Mouse (Mus musculus): ENCODE measurements around the gene Adam33. TPM values are rescaled to one million over a fixed set of nuclear protein-coding genes. Genes with fewer than 3 reads are reported as not detected.
A peak's percentile ranks its signal among the peaks of the same experiment; 100 is the strongest.

Adam33 gene
- polyA plus RNA-seq, 1 experiment: 2.3 TPM

GRCm38 (mm10) chr2:131072536-131072935, 8.9 kb upstream of the Adam33 start:
- Histone ChIP-seq H3K4me1 (ENCODE audit: control insufficient read depth, insufficient read depth, insufficient read length, low read length) (0 out of 2 replicates have a peak, but pooled peaks cover 5% of the 10 kb centered on the region), H3K4me3 (ENCODE audit: insufficient read depth, low read depth, low read length) (no peak overlapping the region), H3K27ac (replicated peaks; ENCODE audit: low read depth, low read length) (no peak overlapping the region)

DNA sequence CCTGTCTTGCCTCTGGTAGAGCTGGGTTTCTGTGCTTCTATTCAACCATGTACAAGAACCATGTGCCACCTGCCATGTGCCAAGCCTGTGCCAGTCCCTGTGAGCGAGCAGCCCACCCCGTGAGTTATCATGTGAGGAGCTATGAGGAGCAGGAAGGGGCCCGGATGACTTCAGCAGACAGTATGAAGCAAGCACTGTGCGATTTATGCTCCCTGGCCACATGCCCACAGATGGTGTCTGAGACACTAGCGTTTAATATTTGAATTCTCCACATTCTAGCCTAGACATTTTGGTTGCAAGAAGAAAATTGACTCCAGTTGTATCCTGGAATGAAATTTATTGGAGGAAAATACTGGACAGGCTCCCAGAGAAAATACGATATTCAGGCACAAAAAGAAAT, 3.9 kb upstream of the Adam33 start:
- Histone ChIP-seq H3K27ac (replicated peaks; ENCODE audit: low read depth, low read length) (no peak overlapping the region), H3K4me3 (ENCODE audit: insufficient read depth, low read depth, low read length) (no peak overlapping the region), H3K4me1 (ENCODE audit: control insufficient read depth, insufficient read depth, insufficient read length, low read length) (no peaks in the 10 kb centered on the region)

DNA sequence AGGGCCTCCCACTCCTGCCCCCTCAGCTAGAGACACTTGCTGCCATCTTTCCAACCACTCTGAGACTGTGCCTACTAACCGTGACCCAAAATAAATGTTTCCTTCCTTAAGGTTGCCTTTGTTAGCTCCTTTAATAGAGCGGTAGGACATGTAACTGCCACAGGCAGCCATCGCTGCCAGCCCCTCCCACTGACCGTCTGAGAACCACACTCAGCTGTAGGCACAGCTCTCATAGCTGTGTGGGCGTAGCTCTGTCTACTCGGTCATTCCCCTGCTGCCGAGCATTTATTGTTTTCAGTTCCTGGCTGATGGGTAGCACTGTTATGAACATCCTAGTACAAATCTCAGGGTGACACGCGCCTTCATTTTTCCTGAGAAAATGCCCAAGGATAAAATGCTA, 2.7 kb upstream of the Adam33 start:
- H3K4me3 ChIP-seq (ENCODE audit: insufficient read depth, low read depth, low read length): no peak overlapping the region
- no peak overlapping the region for H3K27ac ChIP-seq (replicated peaks; ENCODE audit: low read depth, low read length)
- no peaks in the 10 kb centered on the region for H3K4me1 ChIP-seq (ENCODE audit: control insufficient read depth, insufficient read depth, insufficient read length, low read length)

DNA sequence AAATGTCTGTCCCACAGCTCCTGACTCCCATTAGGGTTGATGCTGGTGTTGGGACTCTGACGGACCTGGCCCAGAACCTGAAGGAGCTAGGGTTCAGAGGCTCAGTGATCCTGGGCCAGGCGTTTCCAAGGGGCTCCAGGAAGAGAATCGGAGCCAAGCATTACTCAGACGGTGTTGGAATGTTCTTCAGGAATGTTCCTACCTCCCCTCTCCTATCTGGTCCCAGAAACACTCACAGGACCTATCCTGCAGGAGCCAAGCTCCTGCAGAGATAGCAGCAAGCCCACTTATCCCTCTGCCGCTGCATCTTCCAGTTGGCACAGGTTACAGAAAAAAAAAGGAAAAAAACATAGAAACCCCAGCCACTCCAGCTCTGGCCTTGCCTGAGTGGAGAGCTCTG, 2.0 kb downstream of the Adam33 start:
- Histone ChIP-seq H3K4me3 (ENCODE audit: insufficient read depth, low read depth, low read length) (no peak overlapping the region), H3K4me1 (ENCODE audit: control insufficient read depth, insufficient read depth, insufficient read length, low read length) (peaks cover 9% of the 10 kb centered on the region; the same call in 1 of the 2 replicates), H3K27ac (replicated peaks; ENCODE audit: low read depth, low read length) (no peak overlapping the region)

GRCm38 (mm10) chr2:131060784-131061183, 2.8 kb downstream of the Adam33 start:
- Histone ChIP-seq H3K4me3 (ENCODE audit: insufficient read depth, low read depth, low read length) (no peak overlapping the region), H3K4me1 (ENCODE audit: control insufficient read depth, insufficient read depth, insufficient read length, low read length) (peaks cover 9% of the 10 kb centered on the region; the same call in 1 of the 2 replicates), H3K27ac (replicated peaks; ENCODE audit: low read depth, low read length) (no peak overlapping the region; the same call in 1 of the 2 replicates)

DNA sequence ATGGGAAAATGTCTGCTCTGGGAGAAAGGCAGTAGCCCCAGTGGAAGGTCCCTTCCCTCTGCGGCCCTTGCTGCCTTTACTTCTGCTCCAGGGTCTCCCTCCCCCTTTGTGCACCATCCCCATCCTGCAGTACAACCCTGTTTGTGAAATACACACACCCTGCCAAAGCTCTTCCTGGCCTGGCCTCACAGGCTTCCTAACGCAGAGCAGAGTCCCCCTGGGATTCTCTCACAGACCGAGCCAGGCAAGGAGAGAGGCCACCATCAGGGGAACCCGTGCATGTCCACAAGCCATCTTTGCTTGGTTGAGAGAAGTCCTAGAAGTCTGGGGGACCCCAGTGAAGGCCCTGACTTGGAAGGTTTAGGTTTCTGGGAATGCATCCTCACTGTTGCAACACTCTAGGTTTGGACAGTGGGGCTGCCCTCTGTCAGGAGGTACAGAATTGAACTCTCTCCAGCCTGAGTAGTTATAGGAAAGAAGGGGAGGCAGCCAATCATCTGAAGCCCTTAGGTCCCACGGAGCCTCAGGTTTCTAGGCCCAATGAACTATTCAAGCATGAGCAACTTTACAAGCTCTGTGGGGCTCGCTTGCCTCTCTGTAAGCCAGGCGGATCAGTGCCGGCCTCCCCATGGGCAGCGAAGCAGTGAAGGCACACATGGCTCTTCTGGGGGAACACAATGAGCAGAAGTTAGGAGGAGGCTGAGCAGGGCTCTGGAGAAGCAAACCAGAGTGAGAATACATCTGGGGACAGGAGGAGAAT, 3.7 kb downstream of the Adam33 start:
- no peak overlapping the region; the same call in 1 of the 2 replicates for H3K27ac ChIP-seq (replicated peaks; ENCODE audit: low read depth, low read length)
- H3K4me1 ChIP-seq (ENCODE audit: control insufficient read depth, insufficient read depth, insufficient read length, low read length): peaks cover 9% of the 10 kb centered on the region; the same call in 1 of the 2 replicates

DNA sequence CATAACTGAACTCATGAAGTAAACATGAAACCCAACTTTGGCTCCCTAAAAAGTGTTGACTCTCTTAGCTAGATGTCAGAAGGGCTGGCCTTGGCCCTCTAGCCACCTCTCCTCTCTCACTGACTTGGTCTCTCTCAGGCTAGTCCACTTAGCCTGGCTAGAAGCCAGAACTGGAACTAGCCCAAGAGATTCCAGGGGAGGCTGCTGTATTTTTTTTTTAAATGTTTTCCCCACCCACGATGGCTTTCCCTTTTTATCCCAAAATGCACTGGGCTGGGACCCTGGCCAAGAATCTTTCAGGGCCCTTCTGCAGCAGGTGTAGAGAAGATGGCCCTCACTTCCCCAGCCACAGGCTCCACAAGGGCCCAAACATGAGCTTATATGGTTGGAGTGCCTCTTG, 4.2 kb downstream of the Adam33 start:
- Histone ChIP-seq H3K27ac (replicated peaks; ENCODE audit: low read depth, low read length) (no peak overlapping the region; the same call in 1 of the 2 replicates), H3K4me3 (ENCODE audit: insufficient read depth, low read depth, low read length) (no peak overlapping the region), H3K4me1 (ENCODE audit: control insufficient read depth, insufficient read depth, insufficient read length, low read length) (peaks cover 9% of the 10 kb centered on the region; the same call in 1 of the 2 replicates)

More for the DNA sequence above, 3.7 kb downstream of the Adam33 start:
- no peak overlapping the region for H3K4me3 ChIP-seq (ENCODE audit: insufficient read depth, low read depth, low read length)

- H3K4me1 ChIP-seq (ENCODE audit: control insufficient read depth, insufficient read depth, insufficient read length, low read length): peaks cover 9% of the 10 kb centered on the region
- no peak overlapping the region for H3K27ac ChIP-seq (replicated peaks; ENCODE audit: low read depth, low read length)
- no peak overlapping the region for H3K4me3 ChIP-seq (ENCODE audit: insufficient read depth, low read depth, low read length)
Measured at GRCm38 (mm10) chr2:131058672-131059071, 4.9 kb downstream of the Adam33 start.

- Histone ChIP-seq H3K27ac (replicated peaks; ENCODE audit: low read depth, low read length) (no peak overlapping the region), H3K4me3 (ENCODE audit: insufficient read depth, low read depth, low read length) (no peak overlapping the region), H3K4me1 (ENCODE audit: control insufficient read depth, insufficient read depth, insufficient read length, low read length) (peaks cover 9% of the 10 kb centered on the region)
Measured at GRCm38 (mm10) chr2:131056191-131056590, 7.4 kb downstream of the Adam33 start.

GRCm38 (mm10) chr2:131055631-131056030, 8.0 kb downstream of the Adam33 start:
- Histone ChIP-seq H3K4me1 (ENCODE audit: control insufficient read depth, insufficient read depth, insufficient read length, low read length) (peaks cover 9% of the 10 kb centered on the region), H3K4me3 (ENCODE audit: insufficient read depth, low read depth, low read length) (no peak overlapping the region), H3K27ac (replicated peaks; ENCODE audit: low read depth, low read length) (no peak overlapping the region)

DNA sequence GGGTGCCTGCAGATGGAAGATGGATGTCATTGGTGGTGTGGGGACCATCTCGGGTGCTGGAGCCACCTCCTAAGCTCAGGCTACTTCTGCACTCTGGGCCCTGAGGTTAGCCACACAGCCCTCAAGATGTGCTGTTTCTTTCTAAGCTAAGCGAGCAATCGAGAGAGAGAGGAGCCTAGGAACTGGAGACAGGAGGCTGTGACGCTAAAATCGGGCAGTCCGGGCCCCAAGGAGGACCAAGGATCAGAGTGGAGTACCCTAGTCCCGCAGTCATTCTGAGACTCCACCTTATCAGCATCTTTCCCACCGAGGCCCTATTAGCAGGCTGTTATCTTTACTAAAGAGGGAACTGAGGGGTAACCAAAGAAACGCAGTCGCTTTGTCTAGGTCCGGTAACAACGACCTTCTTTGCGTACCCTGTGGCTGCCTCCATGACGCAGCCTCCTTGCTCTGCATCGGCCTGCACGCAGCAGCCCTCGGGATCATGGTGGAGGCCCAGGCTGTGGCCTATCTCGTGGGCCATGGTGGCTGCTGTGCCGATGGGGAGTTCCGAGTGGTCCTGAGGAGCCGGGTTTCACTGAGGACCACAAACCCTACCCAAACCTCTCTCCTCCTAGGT, 8.9 kb downstream of the Adam33 start:
- H3K27ac ChIP-seq (replicated peaks; ENCODE audit: low read depth, low read length): no peak overlapping the region
- peaks cover 5% of the 10 kb centered on the region for H3K4me1 ChIP-seq (ENCODE audit: control insufficient read depth, insufficient read depth, insufficient read length, low read length)
- 0 out of 2 replicates have a peak overlapping the region, but pooled peaks have one; percentile 10 for H3K4me3 ChIP-seq (ENCODE audit: insufficient read depth, low read depth, low read length)

GRCm38 (mm10) chr2:131053851-131054645, 9.6 kb downstream of the Adam33 start:
- peaks cover 3% of the 10 kb centered on the region for H3K4me1 ChIP-seq (ENCODE audit: control insufficient read depth, insufficient read depth, insufficient read length, low read length)
- H3K27ac ChIP-seq (replicated peaks; ENCODE audit: low read depth, low read length): no peak overlapping the region
- peak overlapping the region; percentile 10 for H3K4me3 ChIP-seq (ENCODE audit: insufficient read depth, low read depth, low read length)

DNA sequence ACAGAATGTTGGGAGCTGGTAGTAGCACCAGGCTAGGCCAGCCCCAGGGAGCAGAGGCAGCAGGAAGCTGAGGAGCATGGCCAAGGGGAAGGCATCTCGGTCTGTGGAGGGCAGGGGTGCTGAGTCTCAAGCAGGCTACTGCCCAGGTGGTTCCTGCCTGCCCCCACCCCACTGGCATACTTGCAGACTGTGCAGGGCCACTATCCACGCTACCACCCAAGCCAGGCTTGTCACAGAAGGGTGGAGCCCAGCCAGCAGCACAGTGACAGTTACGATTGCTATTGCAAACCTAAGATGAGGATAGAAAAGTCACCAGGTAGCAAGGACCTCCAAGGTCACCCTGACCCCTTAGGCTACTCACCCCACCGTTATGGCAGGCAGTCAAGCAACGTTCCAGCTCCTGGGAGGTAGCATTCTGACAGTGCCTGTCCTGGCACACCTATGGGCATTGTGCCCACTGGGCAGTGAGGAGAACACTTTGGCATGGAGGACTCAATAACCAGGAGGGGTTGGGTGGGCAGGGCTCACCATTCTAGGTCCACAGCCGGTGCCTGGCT, 10.7 kb downstream of the Adam33 start:
- Histone ChIP-seq H3K27ac (replicated peaks; ENCODE audit: low read depth, low read length) (no peak overlapping the region), H3K4me3 (ENCODE audit: insufficient read depth, low read depth, low read length) (no peak overlapping the region), H3K4me1 (ENCODE audit: control insufficient read depth, insufficient read depth, insufficient read length, low read length) (no peaks in the 10 kb centered on the region; the same call in 1 of the 2 replicates)

DNA sequence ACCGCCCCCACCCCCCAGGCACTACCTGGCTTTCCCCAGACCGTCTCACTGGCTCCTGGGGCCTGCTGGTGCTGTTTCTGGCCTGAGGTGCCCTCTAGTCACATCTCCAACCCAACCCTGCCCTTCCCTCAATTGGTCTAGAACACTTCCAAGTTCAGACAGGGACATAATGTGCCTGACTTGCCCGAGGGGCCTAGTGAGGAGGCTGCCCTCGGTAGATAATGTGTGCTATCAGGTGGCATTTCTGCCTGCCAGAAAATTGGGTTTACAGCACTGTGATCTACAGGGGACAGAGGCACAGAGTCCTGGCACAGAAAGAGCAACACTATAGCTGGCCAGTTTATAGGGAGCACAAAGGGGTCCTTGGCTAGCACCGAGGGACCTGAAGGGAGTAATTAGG, 11.6 kb downstream of the Adam33 start:
- H3K4me1 ChIP-seq (ENCODE audit: control insufficient read depth, insufficient read depth, insufficient read length, low read length): no peaks in the 10 kb centered on the region; the same call in 1 of the 2 replicates
- H3K4me3 ChIP-seq (ENCODE audit: insufficient read depth, low read depth, low read length): no peak overlapping the region

GRCm38 (mm10) chr2:131046025-131046424, 17.6 kb downstream of the Adam33 start:
- Histone ChIP-seq H3K4me3 (ENCODE audit: insufficient read depth, low read depth, low read length) (no peak overlapping the region), H3K27ac (replicated peaks; ENCODE audit: low read depth, low read length) (no peak overlapping the region), H3K4me1 (ENCODE audit: control insufficient read depth, insufficient read depth, insufficient read length, low read length) (no peaks in the 10 kb centered on the region)

More for the DNA sequence above, 11.6 kb downstream of the Adam33 start:
- no peak overlapping the region for H3K27ac ChIP-seq (replicated peaks; ENCODE audit: low read depth, low read length)
